Mouse (Mus musculus): ENCODE data around the gene Tmem9b. TPM values are rescaled to one million over a fixed set of nuclear protein-coding genes. Genes with fewer than 3 reads are reported as not detected.

Gene Tmem9b
- total and polyA plus RNA-seq, 3 experiments: 26.4 to 30.6 TPM; not detected in 1

DNA sequence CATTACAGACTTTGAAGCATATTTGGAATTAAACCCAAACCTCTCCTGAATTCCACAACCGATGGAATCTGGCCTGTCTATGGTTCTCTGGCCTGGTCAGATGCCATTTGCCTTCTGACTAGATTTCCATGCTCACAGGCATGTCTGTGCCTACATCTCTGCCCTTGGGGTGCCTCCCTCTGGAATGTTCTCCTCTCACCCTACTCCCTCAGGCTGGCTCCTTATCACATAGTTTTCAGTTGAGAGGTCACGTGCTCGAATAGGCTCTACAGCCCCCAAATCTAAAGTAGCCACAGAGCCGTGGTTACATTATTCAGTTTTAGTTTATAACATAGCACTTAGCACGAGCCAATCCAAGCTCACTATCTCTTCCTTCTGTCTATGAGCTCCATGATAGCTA, 42.9 kb upstream of the Tmem9b start:
- Histone ChIP-seq H3K36me3 (ENCODE audit: control insufficient read depth in 1 of 2, insufficient read depth in 2 of 2, low read length in 2 of 2) (peaks cover 0 to 4% of the 10 kb centered on the region in 2 experiments; a peak in 2 of 4 replicates), H3K27me3 (ENCODE audit: control insufficient read depth in 1 of 2, insufficient read depth in 2 of 2, low read length in 2 of 2) (no peaks in the 10 kb centered on the region), H3K9me3 (replicated peaks; ENCODE audit: insufficient read depth, low read length) (no peaks in the 10 kb centered on the region), H3K27ac (ENCODE audit: control insufficient read depth, low read depth, low read length) (no peak overlapping the region), H3K4me1 (ENCODE audit: control insufficient read depth in 1 of 2, insufficient read depth in 2 of 2, low read length in 2 of 2) (peaks cover 2 to 13% of the 10 kb centered on the region in 2 experiments; a peak in 3 of 4 replicates), H3K9ac (ENCODE audit: control insufficient read depth, low read depth, low read length, poor library complexity, severe bottlenecking) (no peak overlapping the region), H3K79me2 (ENCODE audit: control insufficient read depth, insufficient read depth, low read length, poor library complexity) (no peaks in the 10 kb centered on the region), H3K4me3 (ENCODE audit: control insufficient read depth in 1 of 2, insufficient read depth in 1 of 2, low read depth in 2 of 2, low read length in 2 of 2) (no peak overlapping the region)
- no peak for DNase-seq (ENCODE audit: low read depth, low spot score)
- TF ChIP-seq EP300 (IDR thresholded peaks at IDR 0.05; ENCODE audit: low read depth in 1 of 2, low read length in 2 of 2) (no peak), USF1 (IDR thresholded peaks at IDR 0.05; ENCODE audit: low read depth, low read length) (peak; percentile 73), MAX (IDR thresholded peaks at IDR 0.05; ENCODE audit: low read length) (0 out of 2 replicates have a peak, but pooled peaks have one; percentile 27)

GRCm38 (mm10) chr7:109794556-109794955, 41.9 kb upstream of the Tmem9b start:
- H3K4me1 ChIP-seq (ENCODE audit: control insufficient read depth in 1 of 2, insufficient read depth in 2 of 2, low read length in 2 of 2): peaks cover 2 to 9% of the 10 kb centered on the region in 2 experiments; a peak in 3 of 4 replicates
- H3K27me3 ChIP-seq (ENCODE audit: control insufficient read depth in 1 of 2, insufficient read depth in 2 of 2, low read length in 2 of 2): no peaks in the 10 kb centered on the region
- H3K36me3 ChIP-seq (ENCODE audit: control insufficient read depth in 1 of 2, insufficient read depth in 2 of 2, low read length in 2 of 2): peaks cover 0 to 4% of the 10 kb centered on the region in 2 experiments; a peak in 2 of 4 replicates
- DNase-seq (ENCODE audit: low read depth, low spot score): no peak
- no peak overlapping the region for H3K4me3 ChIP-seq (ENCODE audit: control insufficient read depth in 1 of 2, insufficient read depth in 1 of 2, low read depth in 2 of 2, low read length in 2 of 2)
- no peak for TF ChIP-seq MEF2A (IDR thresholded peaks at IDR 0.05; ENCODE audit: extremely low read depth, insufficient replicate concordance, low read depth, low read length, poor library complexity, severe bottlenecking)
- TF ChIP-seq MYC (IDR thresholded peaks at IDR 0.05; ENCODE audit: low read depth, low read length): no peak
- no peak for TF ChIP-seq USF2 (IDR thresholded peaks at IDR 0.05; ENCODE audit: borderline replicate concordance in 1 of 2, insufficient read depth in 1 of 2, low read depth in 1 of 2, low read length in 2 of 2)
- no peak for TF ChIP-seq RCOR1 (IDR thresholded peaks at IDR 0.05; ENCODE audit: low read depth, low read length)
- no peak for TF ChIP-seq ZMIZ1 (IDR thresholded peaks at IDR 0.05; ENCODE audit: low read depth, low read length)
- no peak for TF ChIP-seq ZKSCAN1 (IDR thresholded peaks at IDR 0.05; ENCODE audit: low read depth, low read length)
- TF ChIP-seq NRF1 (IDR thresholded peaks at IDR 0.05; ENCODE audit: insufficient read depth, low read depth, low read length, poor library complexity, severe bottlenecking): no peak
- no peak for TF ChIP-seq JUND (IDR thresholded peaks at IDR 0.05; ENCODE audit: low read depth, low read length)
- no peak for TF ChIP-seq KAT2A (conservative IDR thresholded peaks at IDR 0.05; ENCODE audit: low read depth, low read length)
- TF ChIP-seq HCFC1 (IDR thresholded peaks at IDR 0.05; ENCODE audit: low read depth, low read length): no peak
- no peak for TF ChIP-seq UBTF (IDR thresholded peaks at IDR 0.05; ENCODE audit: borderline replicate concordance, insufficient read depth, low read depth, low read length)
- no peak for TF ChIP-seq TAL1 (IDR thresholded peaks at IDR 0.05; ENCODE audit: low read length)
- no peak for TF ChIP-seq SIN3A (IDR thresholded peaks at IDR 0.05; ENCODE audit: low read length)
- TF ChIP-seq BHLHE40 (IDR thresholded peaks at IDR 0.05; ENCODE audit: borderline replicate concordance, low read depth, low read length): no peak
- TF ChIP-seq ZNF384 (IDR thresholded peaks at IDR 0.05; ENCODE audit: low read depth, low read length): no peak
- no peak for TF ChIP-seq ELF1 (IDR thresholded peaks at IDR 0.05; ENCODE audit: low read depth, low read length)
- H3K9ac ChIP-seq (ENCODE audit: control insufficient read depth, low read depth, low read length, poor library complexity, severe bottlenecking): no peak overlapping the region
- H3K9me3 ChIP-seq (replicated peaks; ENCODE audit: insufficient read depth, low read length): no peaks in the 10 kb centered on the region
- no peak overlapping the region for H3K27ac ChIP-seq (ENCODE audit: control insufficient read depth, low read depth, low read length)
- no peaks in the 10 kb centered on the region for H3K79me2 ChIP-seq (ENCODE audit: control insufficient read depth, insufficient read depth, low read length, poor library complexity)
